Mouse (Mus musculus) erythroid progenitor cell, adult 5-6 weeks (primary cell): ENCODE results near the gene Ccnt1. TPM values are rescaled to one million over a fixed set of nuclear protein-coding genes. Genes with fewer than 3 reads are reported as not detected.
"Not testable (repeated sequence)": the region's sequence is repeated elsewhere in the genome, so short reads cannot be mapped to it uniquely, and the experiment has no call there.

Experiments
- ATAC-seq: replicated peaks from 2 replicates; pipeline ENCODE4 v1.8.0; 2016; ENCODE audit warnings: moderate number of reproducible peaks, mild to moderate bottlenecking, moderate TSS enrichment, inconsistent platforms; ENCODE audit not compliant: poor library complexity, low FRiP score, severe bottlenecking
- total RNA-seq, 2 experiments: library from RNA; stranded (forward) in 1 of 2; stranded (reverse) in 1 of 2; fragments of 150-400 nt in 1 of 2; fragments of 186-747, 209-891 nt in 1 of 2; gene quantifications; 2 replicates each; pipeline versions ENCODE4 v1.2.3 to v1.2.4; 2015 to 2017; ENCODE audit warnings: low replicate concordance in 2 of 2

Ccnt1 gene
- total RNA-seq, 2 experiments from 2014 or later: 75.4 to 121 TPM

DNA sequence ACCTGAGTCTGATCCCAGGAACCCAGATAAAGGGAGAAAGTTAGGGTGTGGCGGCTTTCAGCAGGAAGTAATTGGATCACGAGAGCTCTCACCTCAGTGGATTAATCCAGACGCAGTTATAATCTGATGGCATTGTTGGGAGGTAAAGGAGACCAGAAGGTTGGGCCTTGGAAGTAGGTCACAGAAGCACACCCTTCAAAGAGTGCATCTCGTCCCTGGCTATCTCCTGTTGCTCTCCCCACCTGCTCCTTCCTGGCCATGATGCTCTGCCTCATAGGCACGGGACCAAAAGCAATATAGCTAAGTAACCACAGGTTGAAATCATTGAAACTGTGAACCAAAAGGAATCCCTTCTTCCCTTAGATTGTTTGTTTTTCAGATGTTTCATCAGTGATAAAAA lies 13.5 kb downstream of the Ccnt1 start:
- ATAC-seq: no peak

DNA sequence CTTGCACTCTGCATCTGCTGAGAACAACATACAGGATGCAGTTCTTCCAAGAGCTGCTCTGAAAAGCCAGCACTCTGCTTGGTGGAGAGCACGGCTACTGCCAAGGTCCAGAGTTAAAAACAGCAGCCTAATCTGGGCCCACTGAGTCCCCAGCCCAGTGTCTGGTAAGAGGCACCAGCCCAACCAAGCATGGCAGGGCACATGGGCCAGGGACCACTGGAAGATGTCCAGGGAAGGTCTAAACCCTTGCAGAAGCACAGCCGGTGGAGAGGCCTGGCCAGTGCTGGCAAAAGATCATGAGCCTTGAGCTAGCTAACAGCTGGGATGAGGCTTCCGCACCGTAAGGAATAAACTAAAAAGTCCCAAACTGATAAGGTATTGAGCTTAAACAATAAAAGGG lies 14.8 kb downstream of the Ccnt1 start:
- no peak for ATAC-seq

DNA sequence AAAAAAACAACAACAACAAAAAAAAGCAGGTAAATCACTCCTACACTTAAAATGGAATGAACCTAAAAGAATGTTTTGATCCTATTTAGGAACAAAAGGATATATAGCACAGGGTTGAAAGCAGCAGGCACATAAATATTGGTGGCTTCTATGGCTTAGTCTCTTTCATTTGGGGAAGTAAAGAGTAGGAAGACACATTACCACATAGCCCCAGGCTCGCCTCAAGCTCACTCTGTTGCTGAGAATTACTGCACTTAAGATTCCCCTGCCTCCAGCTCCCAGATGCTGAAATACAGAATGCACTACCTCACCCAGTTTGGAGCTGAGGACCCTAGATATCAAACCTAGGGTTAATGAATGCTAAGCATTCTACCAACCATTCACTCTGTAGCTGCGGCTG lies 18.0 kb downstream of the Ccnt1 start:
- no peak for ATAC-seq

DNA sequence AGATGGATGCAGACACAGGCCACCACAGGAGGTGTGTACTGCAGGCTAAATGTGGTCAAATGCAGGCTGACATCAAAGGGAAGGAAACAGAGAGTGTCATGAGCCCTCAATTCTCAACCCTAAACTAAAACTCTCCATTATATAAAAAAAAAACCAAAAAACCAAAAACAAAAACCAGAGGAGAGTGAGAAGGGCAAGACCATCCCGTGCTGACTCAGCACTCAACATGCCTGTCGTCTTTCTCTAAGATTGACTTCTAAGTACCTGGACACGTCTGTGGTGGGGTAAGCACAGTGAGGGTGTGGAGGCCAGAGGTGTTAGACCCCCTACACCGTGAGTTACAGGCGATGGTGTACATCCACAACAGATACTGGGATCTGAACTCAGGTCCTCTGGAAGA lies 23.9 kb downstream of the Ccnt1 start:
- no peak for ATAC-seq

DNA sequence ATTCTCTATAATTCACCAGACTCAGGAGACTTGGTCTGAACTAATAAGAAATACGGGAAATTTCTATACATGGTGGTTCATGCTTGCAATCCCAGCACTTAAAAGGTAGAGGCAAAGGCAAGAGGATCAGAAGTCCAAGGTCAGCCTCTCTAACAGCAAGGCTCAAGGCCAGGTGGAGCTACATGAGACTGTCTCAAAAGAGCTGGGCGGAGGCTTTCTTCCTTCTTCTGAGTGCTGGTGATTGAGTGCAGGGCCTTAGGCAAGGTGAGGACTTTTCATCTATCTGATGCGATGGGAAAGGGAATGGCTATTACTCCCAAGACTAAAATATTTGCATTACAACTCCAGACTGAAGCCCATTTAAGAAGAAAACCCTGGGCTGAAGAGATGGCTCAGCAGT lies 25.6 kb downstream of the Ccnt1 start:
- ATAC-seq: no peak

DNA sequence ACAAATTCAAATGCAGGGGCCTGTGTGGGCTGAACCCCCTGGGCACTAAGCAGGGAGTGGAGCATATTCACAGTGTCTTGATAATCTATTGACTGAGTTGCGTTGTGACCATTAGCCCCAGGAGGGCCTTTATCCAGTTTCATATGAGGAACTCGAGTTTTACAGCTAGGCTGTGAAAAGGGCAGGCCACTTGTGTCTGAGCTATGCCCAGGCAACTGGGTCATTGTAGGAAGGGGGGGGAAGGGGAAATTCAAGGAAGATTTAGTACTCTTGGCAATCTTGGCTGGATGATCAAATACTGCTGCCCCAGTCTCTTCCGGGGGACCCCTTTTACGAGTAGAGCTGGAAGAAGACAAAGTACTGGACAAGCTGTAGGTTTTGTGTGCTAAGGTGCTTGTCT lies 27.4 kb downstream of the Ccnt1 start:
- ATAC-seq: no peak

DNA sequence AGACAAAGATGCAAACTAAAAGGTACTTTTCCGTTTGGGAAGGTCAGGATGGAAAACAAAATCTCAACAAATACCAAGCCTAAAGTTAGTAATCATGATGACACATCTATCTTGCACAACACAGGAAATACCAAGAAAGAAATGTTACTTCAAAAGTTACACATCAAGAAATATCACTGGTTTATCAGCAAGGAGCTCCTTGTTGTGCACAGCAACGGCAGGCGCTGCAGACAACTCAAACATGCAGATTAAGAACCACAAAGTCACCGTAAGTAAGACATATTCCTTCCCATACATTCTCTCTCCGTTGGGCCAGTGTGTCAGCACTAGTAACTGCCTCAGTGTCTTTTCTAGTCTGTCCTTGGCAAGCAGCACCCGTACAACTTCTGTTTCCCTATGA lies 29.7 kb downstream of the Ccnt1 start:
- ATAC-seq: no peak

DNA sequence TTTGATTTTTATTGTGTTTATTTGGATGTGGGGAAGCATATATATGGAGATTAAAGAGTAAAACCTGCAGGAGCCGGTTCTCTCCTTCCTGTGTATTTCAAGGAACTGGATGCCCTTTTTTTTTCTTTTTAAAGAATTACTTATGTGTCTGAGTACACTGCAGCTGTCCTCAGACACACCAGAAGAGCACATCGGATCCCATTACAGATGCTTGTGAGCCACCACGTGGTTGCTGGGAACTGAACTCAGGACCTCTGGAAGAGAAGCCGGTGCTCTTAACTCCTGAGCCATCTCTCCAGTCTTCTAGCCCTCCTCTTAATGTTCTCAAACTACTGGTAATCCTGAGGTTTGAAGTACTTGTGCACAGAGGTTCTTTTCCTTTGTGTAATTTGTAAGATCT lies 32.8 kb downstream of the Ccnt1 start:
- ATAC-seq: no peak

DNA sequence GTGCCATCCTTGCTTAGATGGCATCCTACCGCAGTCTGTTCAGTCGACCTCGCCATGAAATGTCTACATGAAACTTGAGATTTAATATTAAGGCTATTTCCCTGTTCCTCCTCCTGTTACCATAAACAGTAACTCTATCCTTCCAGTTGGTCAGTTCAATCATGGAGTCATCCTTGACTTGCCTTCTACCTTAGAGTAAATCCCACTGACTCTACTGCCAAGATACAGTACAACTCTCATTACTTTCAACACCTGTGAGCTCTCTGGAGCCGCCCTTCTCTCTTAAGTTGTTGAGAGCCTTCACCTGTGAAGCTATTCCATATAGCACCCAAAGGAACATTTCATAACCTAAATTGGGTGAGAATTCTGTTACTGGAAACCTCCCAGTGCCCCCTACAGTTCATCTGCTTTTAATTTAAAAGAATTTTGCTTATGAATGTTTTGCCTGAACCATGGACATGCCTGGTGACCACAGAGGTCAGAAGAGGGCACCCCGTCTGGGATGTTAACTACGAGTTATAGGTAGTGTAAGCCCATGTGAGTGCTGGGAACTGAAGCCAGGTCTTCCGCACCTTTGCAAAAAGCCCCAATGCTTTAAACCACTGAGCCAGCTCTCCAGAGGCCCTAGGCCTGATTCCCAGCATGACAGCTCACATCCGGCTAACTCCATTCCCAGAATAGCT lies 33.8 kb downstream of the Ccnt1 start:
- ATAC-seq: no peak

DNA sequence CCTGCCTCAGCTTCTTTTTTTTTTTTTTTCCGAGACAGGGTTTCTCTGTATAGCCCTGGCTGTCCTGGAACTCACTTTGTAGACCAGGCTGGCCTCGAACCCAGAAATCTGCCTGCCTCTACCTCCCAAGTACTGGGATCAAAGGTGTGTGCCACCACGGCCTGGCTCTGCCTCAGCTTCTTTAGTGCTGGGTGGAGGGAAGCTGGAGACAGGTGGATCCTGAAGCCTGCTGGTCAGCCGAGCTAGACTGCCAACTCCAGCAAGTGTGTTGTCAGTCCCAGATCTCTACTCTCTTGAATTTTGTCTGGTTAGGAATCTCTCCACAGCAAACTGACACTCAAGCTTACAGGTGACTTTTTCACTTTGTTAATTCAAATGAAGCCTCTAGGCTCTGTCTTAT lies 34.8 kb downstream of the Ccnt1 start:
- no peak for ATAC-seq

DNA sequence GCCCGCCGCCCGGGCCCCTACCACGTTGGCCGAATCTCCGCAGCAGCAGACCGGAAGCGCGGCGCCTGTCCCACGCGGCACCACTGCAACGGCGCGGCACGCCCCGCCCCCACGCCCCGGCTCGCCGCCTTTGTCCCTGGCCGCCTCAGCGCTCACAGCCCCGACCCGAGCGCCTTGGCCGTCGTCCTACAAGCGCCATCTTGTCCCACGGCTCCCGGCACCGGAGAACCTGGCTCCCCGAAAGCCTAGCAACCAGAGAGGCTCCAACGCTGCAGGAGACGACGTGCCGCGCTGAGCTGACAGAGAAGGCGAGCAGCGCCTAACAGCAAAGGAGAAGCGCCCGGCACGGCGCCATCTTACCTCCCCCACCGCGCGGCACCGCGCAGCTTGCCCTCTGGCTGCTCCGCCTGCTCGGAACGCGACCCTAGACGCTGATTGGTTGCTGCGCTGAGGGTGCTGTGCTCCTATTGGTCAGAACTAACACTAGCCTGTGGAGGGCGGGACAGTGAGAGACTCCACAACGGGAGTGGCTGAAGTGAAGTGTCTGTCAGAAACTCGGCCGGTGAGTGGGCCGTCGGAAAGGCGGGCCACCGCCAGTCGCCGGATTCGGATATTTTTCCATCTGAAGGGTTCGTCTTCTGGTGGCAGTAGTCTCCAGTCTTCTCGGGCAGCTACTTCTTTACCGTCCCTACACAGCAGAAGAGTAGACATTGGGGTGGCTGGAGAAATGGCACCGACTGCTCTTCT lies 36.7 kb downstream of the Ccnt1 start, which contains the start of gene Kansl2:
TSS of gene Kansl2 (minus strand) at position 384 of the 747 bp plus-strand sequence.
- ATAC-seq: peak; percentile 97

DNA sequence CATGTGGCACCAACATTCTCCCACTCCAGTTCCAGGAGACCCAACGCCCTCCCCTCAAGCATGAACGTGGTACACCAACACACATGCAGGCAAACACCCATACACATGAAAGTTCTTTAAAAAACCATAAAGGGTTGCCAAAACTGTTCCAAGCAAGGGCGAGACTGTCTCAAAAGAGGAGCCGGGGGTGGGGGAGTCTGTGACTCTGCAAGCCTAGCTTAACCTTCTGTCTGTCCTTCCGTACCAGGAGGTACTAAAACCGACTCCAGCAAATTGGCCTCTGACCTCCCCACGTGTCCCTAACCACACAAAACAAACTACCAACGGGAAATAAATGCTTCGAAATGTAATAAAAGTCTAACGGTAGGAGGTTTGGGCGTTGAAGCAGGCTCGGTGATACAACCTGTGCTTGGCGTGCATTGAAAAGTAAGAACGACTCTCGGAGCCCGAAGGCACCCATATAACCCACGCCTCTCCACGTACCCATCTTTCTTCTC lies 37.6 kb downstream of the Ccnt1 start:
- no peak for ATAC-seq

DNA sequence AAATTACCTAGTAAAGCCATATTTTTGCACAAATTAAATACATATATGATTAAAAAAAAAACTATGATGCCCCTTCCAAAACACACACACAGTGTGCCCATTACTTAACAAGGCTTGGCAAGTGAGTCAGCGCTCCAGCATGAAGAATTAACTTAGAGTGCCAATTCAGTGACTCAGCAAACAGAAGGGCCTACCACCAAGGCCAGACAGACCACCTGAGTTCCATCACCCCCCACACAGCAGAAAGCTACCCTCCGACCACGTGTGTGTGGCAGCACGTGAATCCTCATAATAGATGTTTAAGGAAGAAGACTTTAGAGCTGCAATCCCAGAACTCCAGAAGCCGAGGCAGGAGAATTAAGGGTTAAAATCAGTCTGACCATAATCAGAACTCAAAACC lies 38.4 kb downstream of the Ccnt1 start:
- no peak for ATAC-seq

DNA sequence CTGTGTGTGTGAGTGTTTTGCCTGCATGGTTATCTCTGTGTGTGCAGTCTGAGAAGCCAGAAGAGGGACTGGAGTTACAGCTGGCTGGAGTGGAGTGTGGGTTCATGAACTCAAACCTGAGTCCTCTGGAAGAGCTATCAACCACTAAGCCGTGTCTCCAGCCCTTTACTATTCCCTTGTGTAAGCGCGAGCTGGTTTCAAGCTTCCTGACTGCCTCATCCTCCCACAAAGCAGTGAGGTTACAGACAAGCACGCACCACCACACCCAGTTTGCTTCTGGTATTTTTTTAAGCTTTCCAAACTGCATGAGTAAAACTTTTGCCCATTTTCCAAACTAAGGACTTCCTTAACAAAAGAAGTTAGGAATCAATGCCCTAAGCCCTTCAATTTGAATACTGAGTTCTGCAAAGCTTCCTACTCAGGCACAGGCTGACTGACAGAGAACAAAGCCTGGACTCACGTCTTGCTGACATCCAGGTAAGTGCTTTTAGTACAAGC lies 42.6 kb downstream of the Ccnt1 start:
- ATAC-seq: no peak

DNA sequence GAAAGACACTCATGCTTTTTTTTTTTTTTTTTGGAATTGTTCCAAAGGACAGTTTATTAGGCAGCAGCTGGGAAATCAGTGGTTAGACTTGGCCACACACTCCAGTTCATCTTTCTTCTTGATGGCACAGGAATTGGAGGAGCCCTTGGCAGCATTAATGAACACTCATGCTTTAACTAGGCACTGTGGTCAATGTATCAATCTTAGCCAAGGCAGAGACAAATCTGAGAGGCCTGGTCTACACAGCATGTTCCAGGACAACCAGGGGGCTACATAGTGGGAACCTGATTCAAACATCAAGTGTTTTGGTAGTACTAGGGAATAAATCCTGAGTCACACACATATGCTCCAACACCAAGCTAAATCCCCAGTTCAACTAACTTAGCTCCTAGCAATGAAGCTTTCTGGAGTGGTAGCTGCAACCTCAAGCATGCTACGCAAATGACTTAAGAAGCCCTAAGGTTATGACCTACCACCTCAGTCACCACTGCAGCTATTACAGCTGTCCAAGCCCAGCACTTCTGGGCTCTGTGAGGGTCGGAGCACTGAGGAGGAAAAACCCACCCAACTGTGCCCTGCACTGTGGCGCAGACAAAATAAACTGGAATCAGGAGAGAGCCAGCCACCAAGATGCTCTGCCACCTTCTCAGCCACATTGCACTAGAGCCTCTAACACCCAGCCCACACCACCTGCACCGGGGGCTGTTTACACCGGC lies 43.5 kb downstream of the Ccnt1 start:
- no peak for ATAC-seq

DNA sequence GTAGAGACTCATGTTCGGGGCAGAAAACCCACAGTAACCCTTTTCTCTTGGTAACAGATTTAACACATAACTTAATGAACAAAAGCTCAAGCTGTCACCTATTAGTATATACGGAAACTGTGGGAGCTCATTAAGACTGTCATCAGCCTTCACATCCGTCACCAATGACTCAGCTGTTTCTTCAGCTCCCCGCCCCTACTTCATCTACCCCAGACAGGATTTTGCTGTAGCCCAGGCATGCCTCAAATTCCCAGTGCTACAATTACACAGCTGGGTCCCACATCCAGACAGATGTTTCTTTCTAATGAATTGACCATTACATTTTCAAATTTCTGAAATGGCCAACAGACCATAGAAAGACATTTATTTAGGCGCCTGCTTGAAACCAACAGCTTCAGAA lies 44.7 kb downstream of the Ccnt1 start:
- ATAC-seq: peak; percentile 92

DNA sequence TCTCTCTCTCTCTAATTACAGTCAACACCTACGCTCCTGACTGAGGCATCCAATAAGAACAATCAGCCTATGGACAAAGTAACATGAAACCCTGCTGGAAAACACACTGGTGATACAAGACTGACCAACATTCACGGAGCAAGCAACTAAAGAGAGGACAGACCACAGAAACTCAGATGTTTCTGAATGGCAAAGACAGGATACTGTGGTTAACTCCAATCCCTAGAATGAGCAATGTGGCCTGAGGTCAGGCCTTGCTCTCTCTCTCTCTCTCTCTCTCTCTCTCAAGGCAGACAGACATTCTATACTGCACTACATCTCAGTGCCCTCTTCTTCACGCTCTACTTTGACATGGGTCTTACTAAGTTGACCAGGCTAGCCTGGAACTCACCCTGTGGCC lies 49.5 kb downstream of the Ccnt1 start:
- ATAC-seq: no peak

DNA sequence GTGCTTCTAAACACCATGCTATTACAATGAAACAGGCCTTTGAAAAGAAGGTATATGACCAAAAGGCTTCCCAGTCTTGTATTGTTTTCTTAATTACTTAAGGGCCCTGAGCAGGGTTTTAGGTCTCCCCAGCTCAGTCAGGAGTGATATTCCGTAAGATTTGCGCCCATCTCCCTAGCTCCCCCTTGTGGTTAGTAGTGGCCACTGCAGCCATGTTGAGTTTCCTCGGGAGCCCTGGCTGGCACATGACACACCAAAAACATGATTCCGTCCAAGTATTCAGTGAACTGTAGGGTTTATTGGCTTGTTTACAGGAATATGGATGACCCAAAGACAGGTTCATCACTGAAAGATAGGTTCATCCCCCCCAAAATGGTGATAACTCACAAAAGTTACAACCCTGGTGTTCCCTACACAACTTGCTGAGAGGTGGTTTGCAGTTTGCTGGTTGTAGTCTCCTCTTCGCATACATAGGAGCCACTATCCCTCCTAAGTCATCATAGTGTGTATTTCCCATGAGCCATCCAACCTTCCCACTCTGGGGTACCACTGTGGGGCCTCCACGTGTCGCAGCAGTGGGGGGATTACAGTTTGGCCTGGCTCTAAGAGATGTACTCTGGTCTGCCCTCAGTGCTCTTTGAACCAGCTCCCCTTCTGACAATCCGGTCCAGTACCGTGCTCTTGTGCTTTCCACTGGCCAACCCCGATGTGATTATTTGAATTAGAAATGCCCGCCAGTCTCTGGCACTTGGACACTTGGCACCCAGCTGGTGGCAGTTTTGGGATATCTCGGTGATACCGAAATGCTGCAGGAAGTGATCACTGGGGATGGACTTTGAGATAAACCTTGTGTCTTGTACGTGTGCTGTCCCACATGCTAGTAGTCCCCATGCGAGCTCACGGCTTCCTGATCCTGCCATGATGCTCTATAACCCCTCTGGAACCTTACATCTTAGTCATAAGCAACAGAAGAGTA lies 53.1 kb downstream of the Ccnt1 start:
- peak; percentile 80 for ATAC-seq

DNA sequence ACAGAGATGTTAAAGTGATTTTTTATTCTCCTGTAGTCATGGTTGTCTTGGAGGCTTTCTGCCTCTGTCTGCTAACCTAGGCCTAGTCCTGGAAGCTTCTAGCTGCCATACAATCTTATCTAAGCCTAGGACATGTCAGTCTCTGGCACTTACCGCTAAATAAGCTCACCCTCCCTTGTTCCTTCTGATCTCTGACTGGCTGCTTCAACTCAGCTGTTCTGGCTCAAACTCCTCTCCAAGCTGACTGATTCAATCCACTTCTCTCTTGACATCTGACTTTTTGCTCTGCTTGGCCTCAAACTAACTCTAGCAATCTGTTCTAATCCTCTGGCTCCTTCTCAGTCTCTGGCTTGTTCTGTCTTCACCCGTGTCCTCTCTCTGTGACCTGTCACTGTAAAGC lies 55.9 kb downstream of the Ccnt1 start:
- ATAC-seq: not testable (repeated sequence)
